Mouse (Mus musculus): ENCODE results near the gene Fggy. TPM values are rescaled to one million over a fixed set of nuclear protein-coding genes. Genes with fewer than 3 reads are reported as not detected.
A peak's percentile ranks its signal among the peaks of the same experiment; 100 is the strongest.

Gene Fggy
- total RNA-seq, 1 experiment from 2014 or later: 14.5 TPM

- ATAC-seq (replicated peaks; ENCODE audit: low read depth, poor library complexity, severe bottlenecking): peak; percentile 66
These were observed 213.2 kb downstream of the Fggy start for GRCm38 (mm10) chr4:95770469-95770868.

DNA sequence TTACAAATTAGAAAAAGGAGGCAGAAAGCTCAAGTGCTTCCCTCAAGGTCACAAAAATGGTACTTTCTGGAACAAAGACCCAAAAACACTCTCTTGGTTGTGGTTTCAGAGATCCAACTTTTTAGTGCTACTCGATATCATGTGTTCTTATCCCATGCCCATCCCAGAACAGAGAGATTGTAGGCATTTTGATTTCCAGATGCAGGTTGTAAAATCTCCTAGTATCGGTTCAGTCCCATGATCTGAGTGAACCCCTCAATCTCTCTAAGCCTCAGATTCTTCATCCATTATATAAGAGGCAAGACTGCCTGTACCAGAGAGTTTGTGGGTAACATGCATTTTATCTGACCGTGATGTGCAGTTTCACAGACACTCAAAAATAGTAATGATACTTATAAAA lies 214.2 kb downstream of the Fggy start:
- no peak for ATAC-seq (replicated peaks; ENCODE audit: low read depth, poor library complexity, severe bottlenecking)

DNA sequence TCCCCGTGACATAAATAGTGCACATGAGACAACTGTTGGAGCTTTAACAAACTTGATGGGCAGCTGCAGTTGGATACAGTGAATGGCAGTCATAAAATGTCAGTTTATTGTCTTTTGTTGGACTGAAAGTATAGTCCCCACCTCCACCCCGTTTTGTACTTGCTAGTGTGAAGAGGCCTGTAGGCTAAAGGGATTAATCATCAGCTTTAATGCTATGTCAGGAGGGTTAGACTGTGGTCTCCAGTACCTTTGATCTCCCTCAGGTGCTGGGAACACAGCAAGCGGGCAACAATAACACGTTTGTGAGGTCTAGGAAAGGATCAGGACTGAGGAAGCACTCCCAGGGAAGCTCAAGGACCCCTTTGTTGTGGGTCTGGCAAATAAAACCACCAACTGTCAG lies 214.6 kb downstream of the Fggy start:
- ATAC-seq (replicated peaks; ENCODE audit: low read depth, poor library complexity, severe bottlenecking): no peak

DNA sequence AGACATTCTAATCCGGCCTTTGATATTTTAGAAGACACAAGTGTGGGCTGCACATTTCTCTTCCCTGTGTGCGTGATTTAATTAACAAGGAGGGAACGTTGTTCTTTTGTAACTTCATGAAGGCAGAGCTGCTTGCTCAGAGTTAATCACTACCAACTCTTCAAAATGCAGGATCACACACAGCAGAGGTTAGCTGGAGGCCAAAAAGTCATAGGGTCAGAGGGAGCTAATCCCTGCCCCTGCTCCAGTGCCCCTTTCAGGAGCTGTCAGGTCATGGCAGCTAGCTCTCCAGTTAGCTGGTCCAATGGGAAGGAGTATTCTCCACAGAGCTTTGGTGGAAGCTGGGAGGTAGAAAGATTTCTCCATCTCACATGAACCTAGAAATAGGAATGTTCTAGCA lies 215.4 kb downstream of the Fggy start:
- ATAC-seq (replicated peaks; ENCODE audit: low read depth, poor library complexity, severe bottlenecking): no peak

DNA sequence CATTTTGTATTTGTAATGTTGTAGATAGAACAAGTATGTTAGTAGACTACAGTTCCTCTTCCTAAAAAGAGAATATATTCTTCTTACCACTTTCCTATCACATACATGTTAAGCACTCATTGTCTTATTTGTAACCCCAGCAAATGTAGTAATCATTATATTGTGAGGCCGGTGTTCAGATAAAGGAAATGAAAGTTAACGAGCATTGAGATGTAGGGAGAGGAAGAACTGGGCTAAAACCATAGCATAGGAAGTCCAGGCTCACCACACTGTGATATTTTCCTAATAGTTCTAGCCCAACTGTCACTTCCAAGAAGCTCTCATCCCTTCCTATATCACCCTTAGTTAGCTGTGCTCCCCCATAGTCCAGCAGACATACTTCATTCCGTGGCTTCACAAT lies 218.3 kb downstream of the Fggy start:
- peak; percentile 72 for ATAC-seq (replicated peaks; ENCODE audit: low read depth, poor library complexity, severe bottlenecking)

DNA sequence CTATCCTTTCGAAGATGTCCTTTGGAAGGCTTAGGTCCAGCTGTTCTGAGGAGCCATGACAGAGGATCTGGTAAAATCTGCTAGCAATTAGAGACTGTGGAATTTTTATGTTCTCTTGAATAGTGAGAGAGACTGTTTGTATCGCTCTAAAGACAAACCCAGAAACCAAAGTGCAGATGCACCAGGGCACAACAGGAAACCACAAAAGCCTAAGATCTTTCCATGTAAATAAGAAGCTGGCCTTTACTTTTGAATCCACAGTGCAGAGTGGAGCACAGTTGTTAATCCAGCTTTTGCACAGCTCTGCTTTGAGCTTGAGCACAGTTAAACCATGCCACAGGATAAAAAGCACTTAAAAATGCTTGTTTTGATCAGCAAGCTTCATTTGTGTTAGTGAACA lies 220.5 kb downstream of the Fggy start:
- ATAC-seq (replicated peaks; ENCODE audit: low read depth, poor library complexity, severe bottlenecking): peak; percentile 56

- ATAC-seq (replicated peaks; ENCODE audit: low read depth, poor library complexity, severe bottlenecking): peak; percentile 54
These were observed 221.2 kb downstream of the Fggy start for GRCm38 (mm10) chr4:95778528-95778927.

GRCm38 (mm10) chr4:95784146-95784895 lies 227.0 kb downstream of the Fggy start:
- peak; percentile 79 for ATAC-seq (replicated peaks; ENCODE audit: low read depth, poor library complexity, severe bottlenecking)

- no peak for ATAC-seq (replicated peaks; ENCODE audit: low read depth, poor library complexity, severe bottlenecking)
These were observed 230.3 kb downstream of the Fggy start for GRCm38 (mm10) chr4:95787609-95788008.

GRCm38 (mm10) chr4:95788867-95789266 lies 231.6 kb downstream of the Fggy start:
- ATAC-seq (replicated peaks; ENCODE audit: low read depth, poor library complexity, severe bottlenecking): no peak

- ATAC-seq (replicated peaks; ENCODE audit: low read depth, poor library complexity, severe bottlenecking): no peak
These were observed 234.7 kb downstream of the Fggy start for GRCm38 (mm10) chr4:95791913-95792475.

DNA sequence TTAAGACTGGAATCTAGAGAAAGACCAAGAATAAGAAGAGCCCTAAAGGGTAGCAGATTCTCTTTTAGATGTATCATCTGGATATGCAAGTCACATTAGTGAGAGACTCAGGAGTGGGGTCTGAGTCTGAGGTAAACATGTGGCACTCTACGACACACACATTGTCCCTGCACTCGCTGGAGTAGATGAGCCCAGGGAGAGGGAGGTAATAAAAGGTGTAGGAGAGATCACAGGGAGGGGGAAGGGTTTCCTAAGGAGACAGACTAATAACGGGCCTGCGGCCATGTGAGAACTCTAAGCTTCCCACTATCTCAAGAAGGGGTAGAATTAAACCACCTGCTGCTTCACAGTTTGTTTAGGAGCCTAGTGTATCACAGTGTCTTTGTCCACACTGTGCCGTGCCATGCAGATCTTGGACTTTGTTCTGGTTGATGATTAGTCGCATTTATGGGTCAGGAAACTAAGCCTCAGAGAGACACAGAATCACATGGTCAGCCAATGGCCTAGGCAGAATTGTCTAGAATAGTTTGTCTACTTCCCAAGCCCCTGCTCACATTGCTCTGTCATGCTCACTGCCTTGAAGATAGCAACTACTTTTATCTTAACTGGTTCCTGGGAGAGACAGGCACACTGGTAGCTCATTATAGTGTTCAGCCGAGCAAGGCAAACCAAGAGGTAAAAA lies 236.5 kb downstream of the Fggy start:
- ATAC-seq (replicated peaks; ENCODE audit: low read depth, poor library complexity, severe bottlenecking): no peak

- no peak for ATAC-seq (replicated peaks; ENCODE audit: low read depth, poor library complexity, severe bottlenecking)
These were observed 237.3 kb downstream of the Fggy start for GRCm38 (mm10) chr4:95794651-95795050.

GRCm38 (mm10) chr4:95795283-95795682 lies 238.0 kb downstream of the Fggy start:
- no peak for ATAC-seq (replicated peaks; ENCODE audit: low read depth, poor library complexity, severe bottlenecking)

DNA sequence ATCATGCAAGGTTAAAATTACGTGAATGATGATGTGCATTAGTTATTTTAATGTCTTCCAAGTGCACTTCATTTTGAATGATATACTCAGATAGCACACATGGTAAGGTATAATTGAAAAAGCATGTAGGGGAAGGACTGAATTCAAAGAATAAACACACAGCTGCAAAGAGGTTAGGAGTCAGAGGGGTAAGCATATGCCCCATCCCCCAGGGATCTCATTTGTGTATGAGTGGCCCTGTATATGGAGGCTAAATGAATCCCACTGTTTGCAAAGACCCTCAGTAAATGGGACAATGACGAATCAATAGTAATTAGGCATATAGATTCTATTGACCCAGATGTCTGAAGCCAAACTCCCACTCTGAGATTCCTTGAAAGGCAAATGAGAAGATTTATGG lies 262.3 kb downstream of the Fggy start:
- no peak for ATAC-seq (replicated peaks; ENCODE audit: low read depth, poor library complexity, severe bottlenecking)

DNA sequence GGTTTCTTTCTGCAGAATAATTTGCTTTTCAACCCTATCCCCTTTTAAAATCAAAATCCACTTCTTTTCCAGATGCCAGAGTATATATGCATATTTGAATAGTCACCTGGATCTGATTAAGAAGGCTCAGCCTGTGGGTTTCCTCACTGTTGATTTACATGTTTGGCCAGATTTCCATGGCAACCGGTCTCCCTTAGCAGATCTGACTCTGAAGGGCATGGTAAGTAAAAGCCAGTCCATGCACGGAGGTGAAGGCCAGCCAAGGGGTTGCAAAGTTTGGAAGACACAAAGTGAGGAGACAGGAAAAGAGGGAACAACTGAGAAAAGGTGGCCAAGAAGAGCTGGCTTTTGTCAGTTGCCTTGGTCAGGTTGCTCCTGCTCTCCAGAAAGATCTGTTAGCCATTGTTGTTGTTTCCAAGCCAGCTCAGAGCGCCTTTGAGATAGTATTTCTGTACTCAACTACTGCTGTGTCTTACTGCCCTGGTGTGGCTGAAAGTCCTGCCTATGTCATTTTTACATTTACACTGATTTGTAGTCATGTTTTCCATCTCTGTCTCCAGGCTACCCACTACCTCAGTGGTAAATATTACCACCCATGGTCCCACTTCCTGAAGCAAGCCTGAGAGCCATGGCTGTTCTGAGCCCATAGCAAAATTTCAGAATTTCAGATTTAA lies 264.7 kb downstream of the Fggy start:
- no peak for ATAC-seq (replicated peaks; ENCODE audit: low read depth, poor library complexity, severe bottlenecking)

- ATAC-seq (replicated peaks; ENCODE audit: low read depth, poor library complexity, severe bottlenecking): no peak
These were observed 270.9 kb downstream of the Fggy start for GRCm38 (mm10) chr4:95828164-95828563.

GRCm38 (mm10) chr4:95830320-95830719 lies 273.0 kb downstream of the Fggy start:
- 0 out of 2 replicates have a peak, but pooled peaks have one; percentile 54 for ATAC-seq (replicated peaks; ENCODE audit: low read depth, poor library complexity, severe bottlenecking)

DNA sequence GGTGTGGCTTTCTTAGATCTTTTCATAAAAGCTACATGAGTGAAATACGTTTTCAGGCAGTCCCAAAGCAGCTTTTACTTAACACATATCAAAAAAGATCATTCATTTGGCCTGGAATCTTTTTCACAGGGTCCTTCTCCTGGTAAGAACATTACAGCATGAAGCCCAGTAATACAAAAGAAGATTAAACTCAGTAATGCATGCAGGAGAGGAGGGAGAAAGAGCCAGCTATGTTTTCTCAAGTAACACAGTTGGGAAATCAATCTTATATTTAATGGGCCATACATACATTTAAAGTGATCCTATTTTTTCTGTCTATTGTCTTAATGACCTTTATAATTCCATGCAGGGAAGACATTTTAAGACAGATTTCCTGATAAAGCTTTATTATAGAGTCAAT lies 282.6 kb downstream of the Fggy start:
- ATAC-seq (replicated peaks; ENCODE audit: low read depth, poor library complexity, severe bottlenecking): no peak

DNA sequence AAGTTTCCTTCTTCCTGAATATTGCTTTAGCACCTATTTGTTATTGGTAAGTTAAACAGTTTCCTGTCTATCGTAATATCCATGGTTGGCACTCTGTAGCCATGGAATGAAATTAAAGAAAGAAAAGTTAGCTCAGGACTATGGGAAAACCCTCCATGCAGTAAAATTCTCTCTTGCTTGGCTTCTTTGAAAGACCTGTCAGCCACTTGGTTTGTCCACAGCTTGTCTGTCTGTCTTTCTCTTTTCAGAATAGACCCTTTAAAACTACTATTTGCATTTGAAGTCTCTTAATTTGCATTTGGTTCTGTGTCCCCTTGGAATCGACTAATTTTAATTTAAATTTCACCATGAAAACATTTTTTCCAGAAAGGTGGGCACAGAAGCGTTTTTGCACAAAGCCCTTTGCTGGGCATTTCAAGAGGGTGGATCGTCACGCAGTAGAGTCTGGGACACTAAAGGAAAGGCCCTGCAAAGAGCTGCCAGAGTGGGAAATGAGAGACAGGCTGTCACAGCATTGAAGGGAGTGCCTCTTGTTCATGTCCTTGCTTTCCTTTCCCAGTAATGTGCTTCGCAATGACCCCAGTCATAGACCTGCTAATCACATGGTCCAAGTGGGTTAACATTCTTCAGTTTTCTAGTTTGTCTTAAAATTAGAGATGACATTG lies 283.2 kb downstream of the Fggy start:
- no peak for ATAC-seq (replicated peaks; ENCODE audit: low read depth, poor library complexity, severe bottlenecking)
